Mouse (Mus musculus) liver, embryonic 14.5 days (tissue): Measurements from ENCODE around the gene Htt.

Experiments
- CTCF ChIP-seq: IDR thresholded peaks from 2 replicates; pipeline ENCODE4 v1.5.1; 2016; ENCODE audit warnings: antibody characterized with exemption, low read depth, control low read depth
- EP300 ChIP-seq: IDR thresholded peaks from 2 replicates; pipeline ENCODE4 v1.6.1; 2016; ENCODE audit warnings: antibody characterized with exemption, low read depth

GRCm38 (mm10) chr5:34904412-34904811, 142.9 kb downstream of the Htt start:
- TF ChIP-seq CTCF (no peak), EP300 (no peak)
